Comparison of ENCODE assay signal across 9 mouse cellular contexts in the genomic region with DNA sequence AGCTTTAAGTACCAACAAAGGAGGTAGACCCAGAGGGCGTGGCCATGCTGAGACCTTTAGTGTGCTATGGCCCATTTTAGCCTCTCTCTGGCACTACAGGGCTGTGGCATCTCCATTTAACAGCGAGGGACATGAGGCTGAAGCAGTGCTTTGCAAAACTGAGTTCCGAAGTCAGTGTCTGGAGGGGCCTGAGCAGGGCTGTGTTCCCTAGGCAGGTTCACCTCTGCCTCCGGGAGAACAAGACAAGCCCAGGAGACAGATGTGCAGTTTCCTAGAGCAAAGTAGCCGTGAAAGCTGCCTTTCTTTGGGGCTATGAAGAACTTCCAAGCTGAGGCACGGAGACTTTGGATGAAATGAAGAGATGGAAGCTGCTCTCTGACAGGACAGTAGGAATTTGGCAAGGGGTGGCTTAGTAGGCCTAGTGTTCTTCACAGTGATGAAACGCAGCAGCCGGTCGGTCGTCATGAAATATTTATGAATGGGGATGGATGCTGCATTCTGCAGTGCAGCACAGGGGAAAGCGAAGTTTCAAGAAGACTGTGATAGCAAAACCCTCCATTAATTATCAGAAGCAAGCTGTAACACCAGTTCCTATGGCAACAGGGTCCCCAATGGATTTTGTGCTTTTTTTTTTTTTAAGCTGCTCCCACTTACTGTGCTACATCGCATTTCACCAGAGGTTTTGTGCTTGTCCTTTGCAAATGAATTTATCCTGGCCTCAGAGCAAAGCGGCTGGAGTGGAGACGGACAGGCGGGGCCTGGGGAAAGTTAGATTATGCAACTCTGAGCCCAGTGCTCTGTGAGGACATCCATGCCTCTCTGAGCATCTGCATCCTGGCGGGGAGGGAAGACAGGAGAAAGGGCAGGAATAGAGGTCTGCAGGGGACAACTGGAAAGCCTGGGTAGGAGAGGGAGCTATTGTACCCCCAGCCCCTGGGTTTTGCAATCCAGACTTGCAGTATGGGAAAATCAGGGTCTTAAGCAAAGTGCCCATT.
DNase-seq lines count a peak whose midpoint lies in the region; ATAC-seq and TF ChIP-seq lines count a peak whose summit lies in the region.
"Had no signal": no experiment of that assay in that cellular context is flagged by ENCODE, and none has a peak within 500 bp of the region (broad histone marks: within the 10 kb centered on the region; RNA-seq: fewer than 3 reads in every experiment).

No protein-coding gene starts in this region.

- H3K36me3 ChIP-seq in forebrain, embryonic 14.5 days (ENCODE audit: control insufficient read depth, insufficient read depth, low read length), result no peaks in the 10 kb centered on the region
- H3K36me3 ChIP-seq in intestine, embryonic 16.5 days (ENCODE audit: control insufficient read depth, insufficient read depth, low read length), result no peaks in the 10 kb centered on the region
- no peaks in the 10 kb centered on the region for H3K36me3 ChIP-seq in neural tube, embryonic 15.5 days
- H3K36me3 ChIP-seq: limb, embryonic 15.5 days had no signal

- H3K27ac ChIP-seq in layer of hippocampus, adult 2 months, result peak overlapping the region; percentile 86
- H3K27ac ChIP-seq in forebrain, embryonic 14.5 days (ENCODE audit: low read depth, low read length), result peak overlapping the region; percentile 58
- H3K27ac ChIP-seq in intestine, embryonic 16.5 days (ENCODE audit: low read length), result no peak overlapping the region
- peak overlapping the region; percentile 74 for H3K27ac ChIP-seq in neural tube, embryonic 15.5 days (replicated peaks)
- H3K27ac ChIP-seq: limb, embryonic 15.5 days had no signal

- DNase-seq in layer of hippocampus, adult 2 months (ENCODE audit: low spot score in 2 of 2), result peak in 1 of 2 experiments; percentile 63
- no peak for DNase-seq in layer of hippocampus, postnatal 25 days (ENCODE audit: extremely low spot score in 1 of 2, low spot score in 1 of 2)
- DNase-seq in forebrain, embryonic 14.5 days (ENCODE audit: low spot score), result peak; percentile 78
- no peak for DNase-seq in thymus, adult 18-20 months
- DNase-seq in kidney, adult 9 months, result no peak
- DNase-seq in urinary bladder, postnatal 36 days (ENCODE audit: low spot score in 2 of 2), result no peak

- WGBS in forebrain, embryonic 14.5 days, result 45% methylated on average over 16 of the region's 16 CpGs
- WGBS in intestine, embryonic 16.5 days, result 46% methylated on average over 16 of the region's 16 CpGs
- 37% methylated on average over 16 of the region's 16 CpGs for WGBS in neural tube, embryonic 15.5 days

- no peak overlapping the region; the same call in 1 of the 2 replicates for H3K9ac ChIP-seq in forebrain, embryonic 14.5 days (ENCODE audit: low read length)
- H3K9ac ChIP-seq in intestine, embryonic 16.5 days (ENCODE audit: low read depth, low read length), result no peak overlapping the region
- no peak overlapping the region for H3K9ac ChIP-seq in neural tube, embryonic 15.5 days (replicated peaks)
- H3K9ac ChIP-seq: limb, embryonic 15.5 days had no signal

- no peak for TF ChIP-seq CTCF in layer of hippocampus, adult 2 months (conservative IDR thresholded peaks at IDR 0.05)

- no peaks in the 10 kb centered on the region for H3K27me3 ChIP-seq in forebrain, embryonic 14.5 days (replicated peaks; ENCODE audit: control insufficient read depth, insufficient read depth, low read length)
- H3K27me3 ChIP-seq in intestine, embryonic 16.5 days (replicated peaks; ENCODE audit: control insufficient read depth, insufficient read depth, low read length), result no peaks in the 10 kb centered on the region
- no peaks in the 10 kb centered on the region for H3K27me3 ChIP-seq in neural tube, embryonic 15.5 days (replicated peaks)
- H3K27me3 ChIP-seq: limb, embryonic 15.5 days had no signal

- no peak overlapping the region; the same call in 1 of the 2 replicates for H3K4me3 ChIP-seq in layer of hippocampus, adult 2 months
- no peak overlapping the region for H3K4me3 ChIP-seq in forebrain, embryonic 14.5 days (ENCODE audit: low read depth, low read length)
- H3K4me3 ChIP-seq in intestine, embryonic 16.5 days (ENCODE audit: low read length), result no peak overlapping the region
- no peak overlapping the region for H3K4me3 ChIP-seq in neural tube, embryonic 15.5 days (replicated peaks)
- H3K4me3 ChIP-seq: limb, embryonic 15.5 days had no signal

- 0 out of 2 replicates have a peak overlapping the region, but pooled peaks have one; percentile 20 for H3K4me2 ChIP-seq in forebrain, embryonic 14.5 days (ENCODE audit: low read length)
- H3K4me2 ChIP-seq in intestine, embryonic 16.5 days (ENCODE audit: low read depth, low read length), result no peak overlapping the region
- no peak overlapping the region for H3K4me2 ChIP-seq in neural tube, embryonic 15.5 days
- H3K4me2 ChIP-seq: limb, embryonic 15.5 days had no signal

- ATAC-seq in forebrain, embryonic 14.5 days, result peak; percentile 70
- peak; percentile 60; the same call in 1 of the 2 replicates for ATAC-seq in intestine, embryonic 16.5 days
- ATAC-seq in neural tube, embryonic 15.5 days (ENCODE audit: low FRiP score), result peak; percentile 83

- peaks cover 17% of the 10 kb centered on the region for H3K4me1 ChIP-seq in forebrain, embryonic 14.5 days (ENCODE audit: control insufficient read depth, insufficient read depth, low read length)
- H3K4me1 ChIP-seq in intestine, embryonic 16.5 days (ENCODE audit: control insufficient read depth, insufficient read depth, low read length), result no peaks in the 10 kb centered on the region
- peaks cover 18% of the 10 kb centered on the region for H3K4me1 ChIP-seq in neural tube, embryonic 15.5 days
- H3K4me1 ChIP-seq: limb, embryonic 15.5 days had no signal

- H3K9me3 ChIP-seq in forebrain, embryonic 14.5 days (replicated peaks; ENCODE audit: control insufficient read depth, low read length), result no peaks in the 10 kb centered on the region
- H3K9me3 ChIP-seq in intestine, embryonic 16.5 days (ENCODE audit: control insufficient read depth, low read length), result no peaks in the 10 kb centered on the region
- no peaks in the 10 kb centered on the region for H3K9me3 ChIP-seq in neural tube, embryonic 15.5 days (replicated peaks)
- H3K9me3 ChIP-seq: limb, embryonic 15.5 days had no signal
